Mouse (Mus musculus): ENCODE data around the gene Jakmip3. TPM values are rescaled to one million over a fixed set of nuclear protein-coding genes. Genes with fewer than 3 reads are reported as not detected.

Gene Jakmip3
- polyA plus RNA-seq, 1 experiment from 2014 or later, result 0.59 TPM

DNA sequence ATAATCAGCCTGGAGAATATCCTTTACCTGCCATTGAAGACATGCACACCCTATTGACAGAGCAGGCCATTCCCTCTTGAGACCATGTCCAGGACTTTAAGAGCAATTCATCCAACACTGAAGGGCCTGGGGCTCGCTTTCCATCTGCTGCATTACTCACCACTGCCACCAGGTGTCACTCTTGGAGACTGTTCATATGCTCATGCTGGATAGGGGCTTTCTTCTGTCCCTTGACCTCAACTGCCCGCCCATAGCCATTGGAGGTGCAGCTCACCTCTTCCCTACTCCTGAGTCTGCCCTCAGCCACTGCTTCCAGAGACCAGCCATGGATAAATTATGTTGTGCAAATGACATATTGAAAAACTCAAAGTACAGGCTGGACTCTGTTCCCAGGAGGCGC is 70.5 kb downstream of the Jakmip3 start:
- WGBS, result 39% methylated on average over 3 of the region's 3 CpGs
- ATAC-seq (ENCODE audit: low FRiP score) (no peak), DNase-seq (ENCODE audit: low spot score, missing footprints) (peak; percentile 98)
- Histone ChIP-seq H3K36me3 (ENCODE audit: control insufficient read depth, insufficient read depth, low read length) (no peaks in the 10 kb centered on the region), H3K9ac (ENCODE audit: low read length) (no peak overlapping the region), H3K4me3 (ENCODE audit: low read depth, low read length) (no peak overlapping the region), H3K9me3 (ENCODE audit: control insufficient read depth, low read length) (no peaks in the 10 kb centered on the region), H3K4me1 (ENCODE audit: control insufficient read depth, insufficient read depth, low read length) (no peaks in the 10 kb centered on the region), H3K27ac (ENCODE audit: low read depth, low read length) (no peak overlapping the region), H3K4me2 (no peak overlapping the region), H3K27me3 (ENCODE audit: control insufficient read depth, insufficient read depth, low read length) (no peaks in the 10 kb centered on the region)

- Histone ChIP-seq H3K27me3 (ENCODE audit: control insufficient read depth, insufficient read depth, low read length) (no peaks in the 10 kb centered on the region), H3K27ac (ENCODE audit: low read depth, low read length) (no peak overlapping the region), H3K4me2 (no peak overlapping the region), H3K9me3 (ENCODE audit: control insufficient read depth, low read length) (no peaks in the 10 kb centered on the region), H3K4me1 (ENCODE audit: control insufficient read depth, insufficient read depth, low read length) (no peaks in the 10 kb centered on the region), H3K9ac (ENCODE audit: low read length) (no peak overlapping the region), H3K4me3 (ENCODE audit: low read depth, low read length) (no peak overlapping the region), H3K36me3 (ENCODE audit: control insufficient read depth, insufficient read depth, low read length) (no peaks in the 10 kb centered on the region)
- 90% methylated on average over 2 of the region's 2 CpGs for WGBS
- DNase-seq (ENCODE audit: low spot score, missing footprints), result no peak
- no peak for ATAC-seq (ENCODE audit: low FRiP score)
Observed at GRCm38 (mm10) chr7:139011586-139011985, 71.1 kb downstream of the Jakmip3 start.

DNA sequence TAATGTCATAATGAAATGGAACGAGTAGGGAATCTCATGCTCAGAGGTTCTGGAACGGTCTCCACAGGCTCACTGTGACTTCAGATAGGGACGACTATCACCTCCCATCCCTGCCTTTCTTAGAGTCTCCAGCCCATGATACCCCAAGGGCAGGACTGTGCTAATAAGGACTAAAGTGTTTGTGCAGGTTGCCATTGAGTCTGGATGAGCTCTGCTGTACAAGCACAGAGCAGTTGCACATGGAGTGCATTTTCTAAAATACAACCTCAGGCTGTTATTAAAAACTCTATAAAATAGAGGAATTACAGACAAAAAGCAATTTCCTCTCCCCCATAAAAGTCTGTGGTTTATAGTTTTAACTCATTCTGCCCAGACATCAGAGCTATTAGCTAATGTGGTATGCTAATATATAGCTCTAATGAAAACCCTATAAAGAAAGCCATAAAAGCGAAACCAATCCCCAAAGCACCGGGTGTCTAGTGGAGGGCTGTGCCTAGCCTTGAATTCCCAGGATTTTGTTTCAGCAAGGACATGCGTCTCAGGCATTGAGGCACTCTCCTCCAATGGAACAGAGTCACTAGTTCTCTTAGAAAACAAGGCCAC is 72.3 kb downstream of the Jakmip3 start:
- H3K36me3 ChIP-seq (ENCODE audit: control insufficient read depth, insufficient read depth, low read length), result no peaks in the 10 kb centered on the region
- H3K27me3 ChIP-seq (ENCODE audit: control insufficient read depth, insufficient read depth, low read length), result no peaks in the 10 kb centered on the region
- H3K27ac ChIP-seq (ENCODE audit: low read depth, low read length), result no peak overlapping the region
- H3K4me1 ChIP-seq (ENCODE audit: control insufficient read depth, insufficient read depth, low read length), result no peaks in the 10 kb centered on the region
- H3K9me3 ChIP-seq (ENCODE audit: control insufficient read depth, low read length), result no peaks in the 10 kb centered on the region
- DNase-seq (ENCODE audit: low spot score, missing footprints) (no peak), ATAC-seq (ENCODE audit: low FRiP score) (no peak)
- no peak overlapping the region for H3K4me3 ChIP-seq (ENCODE audit: low read depth, low read length)
- 78% methylated on average over 6 of the region's 6 CpGs for WGBS
- H3K4me2 ChIP-seq, result no peak overlapping the region
- H3K9ac ChIP-seq (ENCODE audit: low read length), result no peak overlapping the region

DNA sequence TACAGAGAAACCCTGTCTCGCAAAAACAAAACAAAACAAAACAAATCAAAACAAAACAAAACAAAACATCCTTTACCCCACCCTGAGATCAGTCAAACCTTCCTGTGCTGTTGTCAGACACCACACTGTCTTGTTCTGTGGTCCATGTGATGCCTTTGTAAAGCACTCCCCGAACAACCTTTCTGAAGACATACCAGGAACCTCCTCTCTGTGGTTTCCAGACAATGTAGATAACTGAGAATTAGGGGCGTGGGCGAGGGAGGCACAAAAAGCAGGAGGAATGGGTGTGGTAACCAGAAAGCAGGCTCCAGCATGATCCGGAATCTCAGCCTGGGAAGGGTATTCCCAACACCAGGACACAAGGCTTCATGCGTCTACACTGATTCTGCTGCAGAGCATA is 74.6 kb downstream of the Jakmip3 start:
- 88% methylated on average over 6 of the region's 6 CpGs for WGBS
- H3K9ac ChIP-seq (ENCODE audit: low read length), result no peak overlapping the region
- no peak overlapping the region for H3K4me3 ChIP-seq (ENCODE audit: low read depth, low read length)
- no peak overlapping the region for H3K4me2 ChIP-seq
- no peaks in the 10 kb centered on the region for H3K27me3 ChIP-seq (ENCODE audit: control insufficient read depth, insufficient read depth, low read length)
- DNase-seq (ENCODE audit: low spot score, missing footprints) (no peak), ATAC-seq (ENCODE audit: low FRiP score) (no peak)
- no peak overlapping the region for H3K27ac ChIP-seq (ENCODE audit: low read depth, low read length)
- no peaks in the 10 kb centered on the region for H3K4me1 ChIP-seq (ENCODE audit: control insufficient read depth, insufficient read depth, low read length)
- no peaks in the 10 kb centered on the region for H3K36me3 ChIP-seq (ENCODE audit: control insufficient read depth, insufficient read depth, low read length)
- no peaks in the 10 kb centered on the region for H3K9me3 ChIP-seq (ENCODE audit: control insufficient read depth, low read length)

DNA sequence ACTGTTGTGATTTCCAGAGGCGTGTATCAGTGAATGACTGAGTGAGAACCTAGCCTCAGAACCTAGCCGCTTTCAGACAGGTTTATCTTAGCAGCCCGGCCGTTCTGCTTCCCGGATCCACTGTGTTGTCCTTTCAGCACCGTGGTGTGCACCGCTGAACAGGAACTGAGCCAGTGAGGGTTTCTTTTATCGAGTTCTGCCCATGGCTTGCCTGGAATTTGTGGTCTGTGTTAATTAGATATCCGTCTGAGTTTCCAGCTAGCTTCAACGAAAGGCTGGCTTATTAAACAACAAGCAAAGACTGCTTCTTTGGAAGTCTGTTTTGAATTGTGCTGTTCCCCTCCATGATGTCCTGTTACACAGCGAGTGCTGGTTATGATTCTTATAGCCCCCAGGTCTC is 75.8 kb downstream of the Jakmip3 start:
- 42% methylated on average over 11 of the region's 11 CpGs for WGBS
- Histone ChIP-seq H3K36me3 (ENCODE audit: control insufficient read depth, insufficient read depth, low read length) (no peaks in the 10 kb centered on the region), H3K4me1 (ENCODE audit: control insufficient read depth, insufficient read depth, low read length) (peaks cover 5% of the 10 kb centered on the region; the same call in 1 of the 2 replicates), H3K4me2 (no peak overlapping the region), H3K9me3 (ENCODE audit: control insufficient read depth, low read length) (no peaks in the 10 kb centered on the region), H3K9ac (ENCODE audit: low read length) (no peak overlapping the region), H3K4me3 (ENCODE audit: low read depth, low read length) (no peak overlapping the region), H3K27ac (ENCODE audit: low read depth, low read length) (no peak overlapping the region), H3K27me3 (ENCODE audit: control insufficient read depth, insufficient read depth, low read length) (no peaks in the 10 kb centered on the region)
- no peak for DNase-seq (ENCODE audit: low spot score, missing footprints)
- no peak for ATAC-seq (ENCODE audit: low FRiP score)

GRCm38 (mm10) chr7:139017249-139017903 is 76.8 kb downstream of the Jakmip3 start:
- Histone ChIP-seq H3K9me3 (ENCODE audit: control insufficient read depth, low read length) (no peaks in the 10 kb centered on the region), H3K9ac (ENCODE audit: low read length) (no peak overlapping the region), H3K4me3 (ENCODE audit: low read depth, low read length) (no peak overlapping the region), H3K27ac (ENCODE audit: low read depth, low read length) (no peak overlapping the region), H3K27me3 (ENCODE audit: control insufficient read depth, insufficient read depth, low read length) (no peaks in the 10 kb centered on the region), H3K36me3 (ENCODE audit: control insufficient read depth, insufficient read depth, low read length) (no peaks in the 10 kb centered on the region), H3K4me2 (no peak overlapping the region), H3K4me1 (ENCODE audit: control insufficient read depth, insufficient read depth, low read length) (peaks cover 5% of the 10 kb centered on the region; the same call in 1 of the 2 replicates)
- no peak for ATAC-seq (ENCODE audit: low FRiP score)
- no peak for DNase-seq (ENCODE audit: low spot score, missing footprints)
- WGBS, result 69% methylated on average over 15 of the region's 15 CpGs

- H3K9me3 ChIP-seq (ENCODE audit: control insufficient read depth, low read length), result no peaks in the 10 kb centered on the region
- 8% methylated on average over 20 of the region's 20 CpGs for WGBS
- no peak overlapping the region for H3K4me3 ChIP-seq (ENCODE audit: low read depth, low read length)
- ATAC-seq (ENCODE audit: low FRiP score), result no peak
- H3K9ac ChIP-seq (ENCODE audit: low read length), result no peak overlapping the region
- H3K4me1 ChIP-seq (ENCODE audit: control insufficient read depth, insufficient read depth, low read length), result peaks cover 5% of the 10 kb centered on the region; the same call in 1 of the 2 replicates
- H3K4me2 ChIP-seq, result peak overlapping the region; percentile 30; the same call in 1 of the 2 replicates
- no peaks in the 10 kb centered on the region for H3K36me3 ChIP-seq (ENCODE audit: control insufficient read depth, insufficient read depth, low read length)
- no peak for DNase-seq (ENCODE audit: low spot score, missing footprints)
- H3K27me3 ChIP-seq (ENCODE audit: control insufficient read depth, insufficient read depth, low read length), result no peaks in the 10 kb centered on the region
- no peak overlapping the region for H3K27ac ChIP-seq (ENCODE audit: low read depth, low read length)
Observed at GRCm38 (mm10) chr7:139020884-139021283, 80.4 kb downstream of the Jakmip3 start.

- H3K4me3 ChIP-seq (ENCODE audit: low read depth, low read length), result no peak overlapping the region
- H3K4me2 ChIP-seq, result no peak overlapping the region
- H3K27me3 ChIP-seq (ENCODE audit: control insufficient read depth, insufficient read depth, low read length), result no peaks in the 10 kb centered on the region
- no peak for ATAC-seq (ENCODE audit: low FRiP score)
- H3K36me3 ChIP-seq (ENCODE audit: control insufficient read depth, insufficient read depth, low read length), result no peaks in the 10 kb centered on the region
- no peak overlapping the region for H3K27ac ChIP-seq (ENCODE audit: low read depth, low read length)
- H3K9ac ChIP-seq (ENCODE audit: low read length), result no peak overlapping the region
- DNase-seq (ENCODE audit: low spot score, missing footprints), result no peak
- H3K4me1 ChIP-seq (ENCODE audit: control insufficient read depth, insufficient read depth, low read length), result peaks cover 5% of the 10 kb centered on the region; the same call in 1 of the 2 replicates
- H3K9me3 ChIP-seq (ENCODE audit: control insufficient read depth, low read length), result no peaks in the 10 kb centered on the region
- 60% methylated on average over 1 of the region's 1 CpGs for WGBS
Observed at GRCm38 (mm10) chr7:139021326-139021725, 80.8 kb downstream of the Jakmip3 start.

GRCm38 (mm10) chr7:139027136-139027535 is 86.6 kb downstream of the Jakmip3 start:
- ATAC-seq (ENCODE audit: low FRiP score) (no peak), DNase-seq (ENCODE audit: low spot score, missing footprints) (no peak)
- H3K27ac ChIP-seq (ENCODE audit: low read depth, low read length), result no peak overlapping the region
- no peak overlapping the region for H3K9ac ChIP-seq (ENCODE audit: low read length)
- no peak overlapping the region for H3K4me3 ChIP-seq (ENCODE audit: low read depth, low read length)
- H3K27me3 ChIP-seq (ENCODE audit: control insufficient read depth, insufficient read depth, low read length), result no peaks in the 10 kb centered on the region
- WGBS, result 72% methylated on average over 5 of the region's 5 CpGs
- H3K4me1 ChIP-seq (ENCODE audit: control insufficient read depth, insufficient read depth, low read length), result no peaks in the 10 kb centered on the region
- no peaks in the 10 kb centered on the region for H3K9me3 ChIP-seq (ENCODE audit: control insufficient read depth, low read length)
- no peaks in the 10 kb centered on the region for H3K36me3 ChIP-seq (ENCODE audit: control insufficient read depth, insufficient read depth, low read length)
- H3K4me2 ChIP-seq, result no peak overlapping the region

All from midbrain, embryonic 11.5 days (tissue).